Mouse (Mus musculus) thymus, adult 2 months (tissue): ENCODE measurements around the gene Chst11.

ENCODE experiments used
- CTCF ChIP-seq: fragments of 200-500 bp; IDR thresholded peaks from 2 replicates; pipeline ENCODE4 v1.5.1; 2012; ENCODE audit warnings: mild to moderate bottlenecking, control low read depth, low read length, moderate library complexity, borderline replicate concordance; ENCODE audit not compliant: control insufficient read depth, poor library complexity, insufficient read depth; ENCODE audit errors: extremely low read depth
- POLR2A ChIP-seq: fragments of 200-500 bp; IDR thresholded peaks from 2 replicates; pipeline ENCODE4 v1.6.1; 2012; ENCODE audit warnings: mild to moderate bottlenecking, low read length, control low read depth, moderate library complexity; ENCODE audit not compliant: control insufficient read depth, poor library complexity, insufficient read depth; ENCODE audit errors: extremely low read depth

GRCm38 (mm10) chr10:83157289-83157688, 172.0 kb downstream of the Chst11 start:
- no peak for TF ChIP-seq CTCF
- TF ChIP-seq POLR2A = no peak
